Mouse (Mus musculus) liver, postnatal 0 days (tissue): Measurements from ENCODE around the gene Map4k2.

Experiments
- CTCF ChIP-seq: sonication (generic); IDR thresholded peaks from 2 replicates; pipeline ENCODE4 v1.5.1; 2016; ENCODE audit warnings: antibody characterized with exemption, low read depth
- EP300 ChIP-seq: IDR thresholded peaks from 2 replicates; pipeline ENCODE4 v1.6.1; 2016; ENCODE audit warnings: antibody characterized with exemption, low read depth, mild to moderate bottlenecking

- TF ChIP-seq CTCF (no peak), EP300 (no peak)
Measured at GRCm38 (mm10) chr19:6343996-6344395, 3.1 kb downstream of the Map4k2 start.
